Comparison of ENCODE assay signal across 33 mouse cellular contexts in genomic region chr7:97039641-97040040, GRCm38 (mm10). TPM values are rescaled to one million over a fixed set of nuclear protein-coding genes. Genes with fewer than 3 reads are reported as not detected.
DNase-seq lines count a peak whose midpoint lies in the region; ATAC-seq and TF ChIP-seq lines count a peak whose summit lies in the region.
"Had no signal": no experiment of that assay in that cellular context is flagged by ENCODE, and none has a peak within 500 bp of the region (broad histone marks: within the 10 kb centered on the region; RNA-seq: fewer than 3 reads in every experiment).

No protein-coding gene starts in this region.

- TF ChIP-seq POLR2A in thymus, adult 2 months (IDR thresholded peaks at IDR 0.05; ENCODE audit: control insufficient read depth, extremely low read depth, insufficient read depth, low read length, poor library complexity) = no peak

- WGBS in embryonic facial prominence, embryonic 14.5 days = 65% methylated on average over 4 of the region's 4 CpGs
- 73% methylated on average over 4 of the region's 4 CpGs for WGBS in embryonic facial prominence, embryonic 10.5 days
- 74% methylated on average over 4 of the region's 4 CpGs for WGBS in midbrain, embryonic 10.5 days
- 77% methylated on average over 4 of the region's 4 CpGs for WGBS in midbrain, embryonic 14.5 days
- 77% methylated on average over 4 of the region's 4 CpGs for WGBS in thymus, adult 2 months

- H3K4me2 ChIP-seq in embryonic facial prominence, embryonic 14.5 days (ENCODE audit: low read depth, low read length) = no peak overlapping the region
- no peak overlapping the region for H3K4me2 ChIP-seq in midbrain, embryonic 14.5 days (ENCODE audit: low read length)
- H3K4me2 ChIP-seq: embryonic facial prominence, embryonic 13.5 days; heart, embryonic 11.5 days; hindbrain, embryonic 12.5 days; intestine, embryonic 15.5 days; limb, embryonic 15.5 days; liver, embryonic 13.5 days; midbrain, embryonic 13.5 days; neural tube, embryonic 15.5 days had no signal

- H3K9ac ChIP-seq in embryonic facial prominence, embryonic 14.5 days (ENCODE audit: low read depth, low read length) = no peak overlapping the region
- H3K9ac ChIP-seq in midbrain, embryonic 14.5 days (replicated peaks; ENCODE audit: low read length) = no peak overlapping the region
- H3K9ac ChIP-seq: embryonic facial prominence, embryonic 13.5 days; hindbrain, embryonic 12.5 days; intestine, embryonic 15.5 days; limb, embryonic 15.5 days; liver, embryonic 13.5 days; midbrain, embryonic 13.5 days; neural tube, embryonic 15.5 days had no signal

- no peak overlapping the region for H3K27ac ChIP-seq in embryonic facial prominence, embryonic 14.5 days (replicated peaks; ENCODE audit: low read depth, low read length)
- H3K27ac ChIP-seq in embryonic facial prominence, embryonic 10.5 days (replicated peaks) = no peak overlapping the region
- H3K27ac ChIP-seq in midbrain, embryonic 10.5 days (replicated peaks) = no peak overlapping the region
- no peak overlapping the region for H3K27ac ChIP-seq in midbrain, embryonic 14.5 days (replicated peaks; ENCODE audit: low read depth, low read length)
- no peak overlapping the region for H3K27ac ChIP-seq in thymus, adult 2 months (ENCODE audit: control insufficient read depth, insufficient read depth, low read length)
- H3K27ac ChIP-seq: embryonic facial prominence, embryonic 13.5 days; gastrocnemius, adult 2 months; hindbrain, embryonic 12.5 days; hindbrain, postnatal 0 days; intestine, embryonic 15.5 days; limb, embryonic 10.5 days; limb, embryonic 15.5 days; liver, embryonic 13.5 days; midbrain, embryonic 13.5 days; neural tube, embryonic 15.5 days had no signal

- H3K27me3 ChIP-seq in embryonic facial prominence, embryonic 14.5 days (replicated peaks; ENCODE audit: control insufficient read depth, insufficient read depth, low read length) = no peaks in the 10 kb centered on the region
- no peaks in the 10 kb centered on the region for H3K27me3 ChIP-seq in embryonic facial prominence, embryonic 10.5 days (replicated peaks; ENCODE audit: low read depth, poor library complexity, severe bottlenecking)
- H3K27me3 ChIP-seq in midbrain, embryonic 10.5 days (ENCODE audit: low read depth, poor library complexity, severe bottlenecking) = no peaks in the 10 kb centered on the region
- no peaks in the 10 kb centered on the region for H3K27me3 ChIP-seq in midbrain, embryonic 14.5 days (ENCODE audit: control insufficient read depth, insufficient read depth, low read length)
- no peaks in the 10 kb centered on the region for H3K27me3 ChIP-seq in thymus, adult 2 months (ENCODE audit: control insufficient read depth, insufficient read depth, low read length)
- H3K27me3 ChIP-seq: embryonic facial prominence, embryonic 13.5 days; hindbrain, embryonic 12.5 days; intestine, embryonic 15.5 days; limb, embryonic 15.5 days; liver, embryonic 13.5 days; megakaryocyte, embryonic 14.5 days; midbrain, embryonic 13.5 days; neural tube, embryonic 15.5 days had no signal

- TF ChIP-seq CTCF in thymus, adult 2 months (IDR thresholded peaks at IDR 0.05; ENCODE audit: borderline replicate concordance, control insufficient read depth, extremely low read depth, insufficient read depth, low read length, poor library complexity) = no peak

- DNase-seq in embryonic facial prominence, embryonic 14.5 days (ENCODE audit: low spot score) = peak; percentile 5
- DNase-seq in embryonic facial prominence, embryonic 10.5 days (ENCODE audit: low spot score) = no peak
- peak; percentile 13 for DNase-seq in midbrain, embryonic 10.5 days (ENCODE audit: low spot score)
- DNase-seq in midbrain, embryonic 14.5 days = no peak
- DNase-seq in adrenal gland, postnatal 36 days = peak; percentile 15 to 52
- peak; percentile 13 for DNase-seq in embryo, embryonic 11 days
- DNase-seq in thymus, adult 2 months = no peak
- DNase-seq: B cell, adult 2 months; cerebellum, adult 11-12 months; cerebellum, postnatal 10 days; gastrocnemius, adult 2 months; gastrocnemius, postnatal 36 days; heart, adult 18-20 months; heart, postnatal 36 days; kidney, adult 8-10 months; layer of hippocampus, adult 9-11 months; liver, embryonic 13.5 days; lung, adult 18-20 months; lung, postnatal 4 days; thymus, postnatal 4 days had no signal

- H3K4me1 ChIP-seq in embryonic facial prominence, embryonic 14.5 days (ENCODE audit: control insufficient read depth, insufficient read depth, low read length) = no peaks in the 10 kb centered on the region
- no peaks in the 10 kb centered on the region for H3K4me1 ChIP-seq in embryonic facial prominence, embryonic 10.5 days
- H3K4me1 ChIP-seq in midbrain, embryonic 10.5 days = no peaks in the 10 kb centered on the region
- H3K4me1 ChIP-seq in midbrain, embryonic 14.5 days (ENCODE audit: control insufficient read depth, insufficient read depth, low read length) = no peaks in the 10 kb centered on the region
- 0 out of 2 replicates have a peak, but pooled peaks cover 2% of the 10 kb centered on the region for H3K4me1 ChIP-seq in thymus, adult 2 months (replicated peaks; ENCODE audit: control insufficient read depth, insufficient read depth, low read length)
- H3K4me1 ChIP-seq: embryonic facial prominence, embryonic 13.5 days; hindbrain, embryonic 12.5 days; intestine, embryonic 15.5 days; limb, embryonic 10.5 days; midbrain, embryonic 13.5 days; neural tube, embryonic 15.5 days had no signal

- ATAC-seq in embryonic facial prominence, embryonic 14.5 days (ENCODE audit: low read depth) = no peak
- no peak for ATAC-seq in midbrain, embryonic 14.5 days (ENCODE audit: low FRiP score, low TSS enrichment)
- ATAC-seq: forebrain, embryonic 16.5 days; hindbrain, postnatal 0 days; intestine, embryonic 15.5 days; lung, postnatal 0 days; midbrain, embryonic 13.5 days had no signal

- peaks cover 23% of the 10 kb centered on the region; the same call in 1 of the 2 replicates for H3K36me3 ChIP-seq in embryonic facial prominence, embryonic 14.5 days (ENCODE audit: control insufficient read depth, insufficient read depth, low read length)
- peaks cover 20% of the 10 kb centered on the region for H3K36me3 ChIP-seq in embryonic facial prominence, embryonic 10.5 days (replicated peaks)
- H3K36me3 ChIP-seq in midbrain, embryonic 10.5 days = peaks cover 19% of the 10 kb centered on the region
- H3K36me3 ChIP-seq in midbrain, embryonic 14.5 days (ENCODE audit: control insufficient read depth, insufficient read depth, low read length) = no peaks in the 10 kb centered on the region
- no peaks in the 10 kb centered on the region for H3K36me3 ChIP-seq in thymus, adult 2 months (ENCODE audit: control insufficient read depth, insufficient read depth, low read length)
- H3K36me3 ChIP-seq: hindbrain, embryonic 12.5 days; intestine, embryonic 15.5 days had no signal

- H3K4me3 ChIP-seq in embryonic facial prominence, embryonic 14.5 days (ENCODE audit: low read depth, low read length) = no peak overlapping the region
- no peak overlapping the region for H3K4me3 ChIP-seq in embryonic facial prominence, embryonic 10.5 days
- no peak overlapping the region for H3K4me3 ChIP-seq in midbrain, embryonic 10.5 days
- H3K4me3 ChIP-seq in midbrain, embryonic 14.5 days (replicated peaks; ENCODE audit: low read depth, low read length) = no peak overlapping the region
- H3K4me3 ChIP-seq in thymus, adult 2 months (ENCODE audit: control insufficient read depth, insufficient read depth, low read length) = no peak overlapping the region
- H3K4me3 ChIP-seq: embryonic facial prominence, embryonic 13.5 days; erythroblast, embryonic 14.5 days; gastrocnemius, adult 2 months; hindbrain, embryonic 12.5 days; intestine, embryonic 15.5 days; limb, embryonic 10.5 days; limb, embryonic 15.5 days; liver, embryonic 13.5 days; megakaryocyte, embryonic 14.5 days; midbrain, embryonic 13.5 days; neural tube, embryonic 15.5 days had no signal

- H3K9me3 ChIP-seq in embryonic facial prominence, embryonic 14.5 days (ENCODE audit: control insufficient read depth, low read length) = no peaks in the 10 kb centered on the region
- no peaks in the 10 kb centered on the region for H3K9me3 ChIP-seq in embryonic facial prominence, embryonic 10.5 days
- no peaks in the 10 kb centered on the region for H3K9me3 ChIP-seq in midbrain, embryonic 10.5 days (replicated peaks)
- no peaks in the 10 kb centered on the region for H3K9me3 ChIP-seq in midbrain, embryonic 14.5 days (ENCODE audit: control insufficient read depth, low read length)
- H3K9me3 ChIP-seq: embryonic facial prominence, embryonic 13.5 days; hindbrain, embryonic 12.5 days; intestine, embryonic 15.5 days; limb, embryonic 10.5 days; limb, embryonic 15.5 days; liver, embryonic 13.5 days; megakaryocyte, embryonic 14.5 days; midbrain, embryonic 13.5 days; neural tube, embryonic 15.5 days had no signal

RNA-seq across cellular contexts. Expression of gene Gab2, which starts 41.7 kb away (rescaled TPM):
- 6.5 and 7.6 TPM in 2 replicates for polyA plus RNA-seq in embryonic facial prominence, embryonic 14.5 days (2014; fragmentation: Nextera tagmentation; extraction: Ambion mirVana)
- polyA plus RNA-seq in embryonic facial prominence, embryonic 10.5 days (2016; fragmentation: Nextera tagmentation; extraction: Ambion mirVana) = 6.7 and 7.0 TPM in 2 replicates
- 7.1 and 9.1 TPM in 2 replicates for polyA plus RNA-seq in midbrain, embryonic 10.5 days (2016; fragmentation: Nextera tagmentation; extraction: Ambion mirVana)
- 15.4 and 17.9 TPM in 2 replicates for polyA plus RNA-seq in midbrain, embryonic 14.5 days (2014; fragmentation: Nextera tagmentation; extraction: Ambion mirVana)
- total RNA-seq in adrenal gland, postnatal 36 days (2021) = 10 to 100 TPM; 17.3 to 19.1 TPM
- polyA plus RNA-seq in thymus, adult 2 months (2012; rRNA removed) = 5.7 and 6.2 TPM in 2 replicates

Comparison
In these comparisons a context has a peak if more than half of its experiments do, and no peak if none do; other contexts are left out.
1. DNase-seq: peak in embryonic facial prominence, embryonic 14.5 days (single experiment), midbrain, embryonic 10.5 days (single experiment), adrenal gland, postnatal 36 days (2 of 2) and embryo, embryonic 11 days (single experiment); none in embryonic facial prominence, embryonic 10.5 days (single experiment), midbrain, embryonic 14.5 days (single experiment) and thymus, adult 2 months (single experiment).